Mouse (Mus musculus) induced T-regulatory cell, adult 2 months (primary cell): Measurements from ENCODE around the gene Klhl36.

ENCODE experiments used
- DNase-seq: peaks from one replicate; pipeline ENCODE4 v3.0.0-alpha.2; 2012; ENCODE audit warnings: low read depth

The Klhl36 gene

GRCm38 (mm10) chr8:119883281-119883680, 21.2 kb downstream of the Klhl36 start:
- no peak for DNase-seq

DNA sequence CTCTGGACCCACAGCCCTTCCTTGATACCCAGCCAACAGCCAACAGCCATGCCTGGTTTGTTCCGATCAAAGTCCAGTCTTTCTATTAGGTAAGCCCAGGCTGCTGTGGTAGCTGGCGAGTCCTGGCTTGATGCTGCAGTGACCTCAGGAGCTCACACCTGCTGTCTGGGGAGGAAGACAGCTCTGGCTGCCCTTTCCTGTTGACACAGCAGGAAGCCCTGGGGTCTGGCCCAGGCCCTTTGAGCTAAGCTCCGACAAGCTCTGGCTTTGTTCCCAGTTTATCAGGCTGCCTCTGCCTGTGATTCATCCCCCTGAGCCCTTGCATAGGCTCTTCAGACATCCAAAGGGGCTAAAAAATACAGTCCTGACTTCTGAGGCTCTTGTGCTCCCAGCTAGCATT, 23.5 kb downstream of the Klhl36 start:
- no peak for DNase-seq

DNA sequence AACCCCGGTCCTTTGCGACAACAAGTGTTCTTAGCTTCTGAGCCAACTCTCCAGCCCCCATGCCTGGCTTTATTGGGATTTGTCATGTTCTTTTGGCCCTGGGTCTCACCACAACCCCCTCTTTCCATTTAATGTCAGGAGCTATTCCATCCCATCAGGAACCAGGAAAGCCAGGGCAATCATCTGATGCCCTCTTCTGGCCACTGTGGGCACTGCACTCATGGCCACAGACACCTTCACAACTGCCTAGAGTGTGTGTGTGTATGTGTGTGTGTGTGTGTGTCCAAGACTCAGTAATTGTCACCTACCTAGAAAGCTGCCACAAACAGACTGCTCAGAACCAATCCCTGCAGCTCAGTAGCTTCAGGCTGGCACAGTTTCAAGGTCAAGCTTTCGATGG, 25.1 kb downstream of the Klhl36 start:
- DNase-seq, result peak; percentile 59

DNA sequence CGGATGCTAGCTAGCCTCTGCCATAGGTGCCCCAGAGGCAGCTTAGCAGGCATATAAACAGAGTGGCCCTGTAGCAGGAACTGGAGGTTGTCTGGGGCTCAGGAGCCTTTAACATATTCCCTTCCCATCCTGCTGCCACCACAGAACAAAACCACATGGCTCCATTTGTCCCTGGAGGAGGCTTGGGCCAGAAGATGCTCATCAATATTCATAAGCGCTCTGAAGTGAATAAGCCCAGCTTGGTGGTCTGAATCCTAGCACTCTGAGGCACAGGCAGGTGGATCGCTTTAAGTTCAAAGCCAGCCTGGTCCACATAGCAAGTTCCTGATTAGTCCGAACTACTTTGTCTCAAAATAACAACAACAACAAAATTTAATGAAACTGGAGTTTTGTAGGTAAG, 25.9 kb downstream of the Klhl36 start:
- no peak for DNase-seq

- no peak for DNase-seq
Observed at GRCm38 (mm10) chr8:119897069-119897468, 35.0 kb downstream of the Klhl36 start.

GRCm38 (mm10) chr8:119897933-119898332, 35.9 kb downstream of the Klhl36 start:
- DNase-seq, result peak; percentile 54

DNA sequence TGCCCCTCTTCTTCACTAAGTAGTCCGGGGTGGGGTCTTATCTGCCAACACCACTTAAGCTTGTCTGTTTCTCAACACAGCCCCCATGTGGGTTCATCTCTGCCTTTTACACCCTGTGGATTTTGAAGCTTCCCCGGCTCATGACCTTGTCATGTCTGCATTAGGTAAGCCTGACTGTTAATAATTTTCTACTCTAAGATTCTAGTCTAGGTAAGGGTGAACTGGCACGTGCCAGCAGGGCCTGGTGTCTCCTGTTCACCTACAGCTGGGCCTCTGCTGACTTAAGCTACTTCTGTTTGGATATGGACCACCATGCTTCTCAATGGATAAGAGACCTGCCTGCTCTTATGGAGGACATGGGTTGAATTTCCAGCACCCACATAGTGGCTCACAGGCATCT, 39.3 kb downstream of the Klhl36 start:
- no peak for DNase-seq

- DNase-seq, result no peak
Observed at GRCm38 (mm10) chr8:119901952-119902351, 39.9 kb downstream of the Klhl36 start.

- no peak for DNase-seq
Observed at GRCm38 (mm10) chr8:119904323-119904911, 42.4 kb downstream of the Klhl36 start.

DNA sequence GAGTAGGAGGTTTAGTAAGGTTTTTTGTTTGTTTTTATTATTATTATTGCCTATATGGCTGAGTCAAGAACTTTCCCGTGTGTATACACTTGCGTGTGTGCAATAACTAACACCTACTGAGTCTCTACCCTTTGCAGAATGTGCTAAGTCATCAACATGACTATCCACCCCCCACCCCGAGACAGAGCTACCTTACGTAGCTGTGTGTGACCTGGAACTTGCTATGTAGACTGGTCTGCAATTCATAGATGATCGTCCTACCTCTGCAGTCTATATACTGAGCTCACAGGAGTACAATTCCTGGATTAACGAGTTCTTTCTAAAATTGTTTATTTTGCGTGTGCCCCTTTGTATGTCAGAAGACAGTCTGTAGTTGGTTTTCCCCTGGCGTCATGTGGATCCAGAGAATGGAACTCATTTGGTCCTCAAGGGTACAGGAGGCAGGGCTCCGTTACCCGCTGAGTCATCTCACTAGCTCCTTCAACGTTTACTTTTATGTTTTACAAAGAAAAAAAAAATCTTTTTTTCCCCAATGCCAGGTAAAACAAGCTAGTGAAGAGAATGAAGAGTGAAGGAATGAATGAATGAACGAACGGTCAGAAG, 48.0 kb downstream of the Klhl36 start, which contains the start of gene Usp10:
Usp10 (plus strand) TSS at position 417 of the 603 bp plus-strand sequence.
- DNase-seq, result peak; percentile 76

- DNase-seq, result peak; percentile 94
Observed at GRCm38 (mm10) chr8:119910547-119911257, 48.6 kb downstream of the Klhl36 start, which contains the start of gene Gm20388. Gene Gm20388 (plus strand): TSS chr8:119910841.

GRCm38 (mm10) chr8:119911258-119911962, 49.3 kb downstream of the Klhl36 start:
- no peak for DNase-seq

- no peak for DNase-seq
Observed at GRCm38 (mm10) chr8:119912643-119913042, 50.6 kb downstream of the Klhl36 start.

GRCm38 (mm10) chr8:119913181-119913580, 51.1 kb downstream of the Klhl36 start:
- DNase-seq, result no peak

GRCm38 (mm10) chr8:119914161-119914560, 52.1 kb downstream of the Klhl36 start:
- DNase-seq, result peak; percentile 49

GRCm38 (mm10) chr8:119915298-119915697, 53.2 kb downstream of the Klhl36 start:
- DNase-seq, result no peak

DNA sequence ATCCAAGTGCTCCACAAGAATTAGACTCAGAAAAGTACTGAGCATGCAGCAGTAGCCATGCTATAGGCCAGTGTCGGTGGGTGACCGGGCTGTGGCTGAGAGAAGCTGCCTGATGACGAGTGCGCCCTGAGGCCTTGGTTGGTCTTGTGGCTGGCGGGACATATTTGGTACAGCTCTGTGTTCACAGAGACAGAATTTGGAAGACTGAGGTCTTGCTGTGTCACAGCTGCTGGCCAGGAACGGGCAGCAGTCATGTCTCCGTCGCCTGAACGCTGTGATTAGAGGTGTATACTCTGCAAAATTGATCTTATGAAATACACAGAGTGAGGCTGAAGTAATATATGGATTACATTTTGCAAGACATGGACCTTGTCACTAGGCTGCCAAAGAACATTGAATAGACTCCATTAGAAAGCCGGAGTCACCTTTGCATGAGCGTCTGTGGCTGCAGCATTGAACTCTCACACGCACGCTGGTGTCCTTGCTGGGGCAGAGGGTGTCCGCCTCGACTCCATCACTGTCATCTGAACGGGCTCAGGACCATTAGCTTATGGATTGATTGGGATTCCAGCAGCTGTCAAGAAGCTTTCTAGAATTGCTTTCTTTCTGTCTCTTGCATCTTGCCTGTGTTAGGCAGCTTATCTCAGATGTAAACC, 54.3 kb downstream of the Klhl36 start:
- DNase-seq, result no peak

DNA sequence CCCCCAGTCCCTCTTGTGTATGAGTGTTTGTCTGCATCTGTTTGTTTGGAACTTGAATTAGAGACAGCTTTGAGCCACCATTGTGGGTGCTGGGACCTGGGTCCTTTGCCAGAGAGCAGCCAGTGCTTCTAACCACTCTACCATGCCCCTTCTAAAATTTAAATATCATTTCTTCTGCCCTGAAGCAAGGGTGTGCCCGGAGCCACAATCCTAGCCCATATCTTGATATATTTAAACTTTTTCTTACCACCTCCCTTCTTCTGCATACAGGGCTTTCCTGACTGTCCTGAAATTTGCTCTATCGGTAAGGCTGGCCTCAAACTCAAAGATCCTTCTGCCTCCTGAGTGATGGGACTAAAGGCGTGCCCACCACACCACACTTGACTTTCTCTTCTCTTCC, 55.3 kb downstream of the Klhl36 start:
- no peak for DNase-seq

- no peak for DNase-seq
Observed at GRCm38 (mm10) chr8:119918155-119918567, 56.1 kb downstream of the Klhl36 start.

DNA sequence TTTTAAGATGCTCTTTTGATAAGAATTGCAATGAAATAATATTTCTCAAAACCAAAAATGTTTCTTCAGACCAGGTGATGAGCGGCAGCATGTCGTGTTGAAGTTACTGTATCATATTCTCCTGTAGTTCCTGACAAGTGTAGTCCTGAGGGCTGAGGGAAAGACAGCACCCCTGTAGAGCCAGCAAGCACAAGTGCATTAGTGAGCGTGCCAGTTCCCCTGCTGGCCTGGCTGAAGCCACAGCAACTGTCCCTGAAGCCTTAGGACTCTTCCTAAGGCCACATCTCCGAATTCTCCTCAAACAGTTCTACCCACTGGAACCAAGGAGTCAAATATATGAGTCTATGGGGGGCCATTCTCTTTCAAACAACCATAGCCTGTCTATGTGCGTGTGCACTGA, 61.2 kb downstream of the Klhl36 start:
- DNase-seq, result no peak

DNA sequence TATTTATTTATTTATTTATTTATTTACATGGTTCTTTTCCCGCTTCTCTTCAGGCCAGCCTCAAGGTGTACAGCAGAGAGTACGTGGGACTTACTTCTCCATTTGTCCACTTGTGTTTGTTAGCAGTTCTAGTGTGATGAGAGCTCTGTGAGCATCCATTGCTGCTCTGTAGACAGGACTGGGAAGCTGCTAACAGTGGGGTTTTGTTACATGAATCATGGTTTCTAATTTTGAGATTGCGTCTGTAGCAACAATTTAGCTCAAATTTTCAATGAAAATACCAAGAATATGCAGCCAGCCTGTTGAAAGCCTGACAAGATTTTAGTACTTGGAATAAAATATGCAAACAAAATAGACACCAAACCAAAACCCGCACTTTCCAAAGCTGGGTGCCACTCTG, 63.4 kb downstream of the Klhl36 start:
- no peak for DNase-seq

DNA sequence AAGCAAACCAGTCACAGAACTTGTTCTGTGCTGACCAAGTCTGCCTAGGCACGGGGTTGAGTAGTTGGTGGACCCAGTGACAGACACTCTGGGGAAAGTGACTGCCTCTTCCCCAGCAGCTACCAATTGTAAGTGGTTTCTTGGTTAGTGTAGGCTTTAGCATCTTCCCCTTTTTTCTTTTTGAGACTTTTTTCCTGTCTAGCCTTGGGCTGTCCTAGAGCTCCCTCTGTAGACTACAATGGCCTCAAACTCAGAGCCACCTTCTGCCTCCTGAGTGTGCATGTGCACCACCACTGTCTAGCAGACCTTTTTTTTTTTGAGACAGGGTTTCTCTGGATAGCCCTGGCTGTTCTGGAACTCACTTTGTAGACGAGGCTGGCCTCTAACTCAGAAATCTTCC, 64.4 kb downstream of the Klhl36 start:
- DNase-seq, result peak; percentile 66
